Mouse (Mus musculus): ENCODE results near the gene Heyl. TPM values are rescaled to one million over a fixed set of nuclear protein-coding genes. Genes with fewer than 3 reads are reported as not detected.

Gene Heyl
- 4.9 and 6.0 TPM in 2 replicates for polyA plus RNA-seq (2015; fragmentation: Nextera tagmentation; extraction: Ambion mirVana)

DNA sequence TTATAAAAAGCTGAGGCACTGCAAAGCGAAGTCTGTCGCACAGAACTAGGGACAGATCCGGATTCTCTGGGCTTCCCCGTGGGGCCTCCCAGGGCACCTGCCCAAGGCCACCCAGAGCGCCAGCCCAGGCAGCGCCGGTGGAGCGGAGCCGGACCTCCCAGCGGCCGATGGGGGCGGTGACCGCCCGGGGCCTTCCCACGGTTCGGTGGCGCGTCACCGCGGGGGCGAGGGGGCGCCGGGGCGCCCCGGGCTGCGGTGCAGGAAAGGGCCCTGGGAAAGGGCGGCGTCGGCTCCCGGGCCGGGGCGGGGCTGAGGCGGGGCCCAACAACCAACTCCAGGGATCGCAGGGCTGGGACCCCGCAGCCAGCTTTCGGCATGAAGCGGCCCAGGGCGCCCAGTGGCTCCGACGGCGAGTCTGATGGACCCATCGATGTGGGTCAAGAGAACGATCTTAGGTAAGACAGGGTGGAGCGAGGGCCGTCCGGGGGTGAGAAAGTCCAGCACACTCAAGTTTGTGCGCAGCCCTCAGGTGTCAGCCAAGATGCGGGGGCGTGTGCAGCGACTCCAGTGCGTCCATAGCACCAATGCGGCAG is at the start of gene Heyl:
Heyl (plus strand) TSS at position 65 of the 593 bp plus-strand sequence.
- Histone ChIP-seq H3K4me3 (ENCODE audit: low read depth, low read length) (peak within 1 kb of the TSS; percentile 43), H3K4me1 (replicated peaks; ENCODE audit: control insufficient read depth, insufficient read depth) (no peaks in the 10 kb centered on the region), H3K36me3 (ENCODE audit: control insufficient read depth, insufficient read depth, low read length) (no peaks in the 10 kb centered on the region), H3K27ac (replicated peaks) (0 out of 2 replicates have a peak within 1 kb of the TSS, but pooled peaks have one; percentile 18), H3K4me2 (replicated peaks; ENCODE audit: low read depth) (peak within 1 kb of the TSS; percentile 77), H3K27me3 (ENCODE audit: control insufficient read depth, insufficient read depth, low read length) (no peaks in the 10 kb centered on the region), H3K9ac (ENCODE audit: low read length) (peak within 1 kb of the TSS; percentile 54), H3K9me3 (ENCODE audit: control insufficient read depth, low read length) (no peaks in the 10 kb centered on the region)
- DNase-seq (ENCODE audit: low spot score) (peak; percentile 75), ATAC-seq (ENCODE audit: low FRiP score, low TSS enrichment) (peak; percentile 71)
- 3% methylated on average over 45 of the region's 52 CpGs for WGBS
- TF ChIP-seq CTCF (IDR thresholded peaks at IDR 0.05; ENCODE audit: low read depth) (no peak), EP300 (optimal IDR thresholded peaks at IDR 0.05) (no peak)

DNA sequence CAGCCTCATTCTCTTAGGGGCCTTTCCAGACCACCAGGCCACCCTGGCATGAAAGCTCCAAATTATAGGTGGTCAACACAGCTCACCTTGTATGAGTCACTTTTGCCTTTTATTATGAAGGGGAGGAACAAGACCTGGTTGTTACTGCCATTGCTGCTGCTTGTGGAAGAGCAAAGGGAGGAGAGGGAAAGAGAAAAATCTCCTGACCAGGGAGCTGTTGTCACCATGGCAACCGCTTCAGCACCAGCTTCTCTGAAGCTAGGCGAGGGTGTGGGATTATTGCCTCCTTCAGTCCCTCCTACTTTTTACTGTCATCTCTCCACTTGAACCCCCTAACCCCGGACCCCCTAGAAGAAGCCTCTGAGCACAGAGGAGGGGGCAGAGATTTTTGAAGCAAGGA is 48.5 kb upstream of the Heyl start:
- no peaks in the 10 kb centered on the region for H3K9me3 ChIP-seq (ENCODE audit: control insufficient read depth, low read length)
- H3K36me3 ChIP-seq (ENCODE audit: control insufficient read depth, insufficient read depth, low read length): no peaks in the 10 kb centered on the region
- H3K27me3 ChIP-seq (ENCODE audit: control insufficient read depth, insufficient read depth, low read length): peaks cover 4% of the 10 kb centered on the region; the same call in 1 of the 2 replicates
- H3K4me1 ChIP-seq (replicated peaks; ENCODE audit: control insufficient read depth, insufficient read depth): 0 out of 2 replicates have a peak, but pooled peaks cover 2% of the 10 kb centered on the region
- H3K4me3 ChIP-seq (ENCODE audit: low read depth, low read length): no peak overlapping the region
- 53% methylated on average over 3 of the region's 3 CpGs for WGBS
- DNase-seq (ENCODE audit: low spot score) (no peak), ATAC-seq (ENCODE audit: low FRiP score, low TSS enrichment) (no peak)
- TF ChIP-seq CTCF (IDR thresholded peaks at IDR 0.05; ENCODE audit: low read depth) (no peak), EP300 (optimal IDR thresholded peaks at IDR 0.05) (no peak)
- H3K4me2 ChIP-seq (replicated peaks; ENCODE audit: low read depth): no peak overlapping the region
- no peak overlapping the region for H3K27ac ChIP-seq (replicated peaks)
- no peak overlapping the region for H3K9ac ChIP-seq (ENCODE audit: low read length)

DNA sequence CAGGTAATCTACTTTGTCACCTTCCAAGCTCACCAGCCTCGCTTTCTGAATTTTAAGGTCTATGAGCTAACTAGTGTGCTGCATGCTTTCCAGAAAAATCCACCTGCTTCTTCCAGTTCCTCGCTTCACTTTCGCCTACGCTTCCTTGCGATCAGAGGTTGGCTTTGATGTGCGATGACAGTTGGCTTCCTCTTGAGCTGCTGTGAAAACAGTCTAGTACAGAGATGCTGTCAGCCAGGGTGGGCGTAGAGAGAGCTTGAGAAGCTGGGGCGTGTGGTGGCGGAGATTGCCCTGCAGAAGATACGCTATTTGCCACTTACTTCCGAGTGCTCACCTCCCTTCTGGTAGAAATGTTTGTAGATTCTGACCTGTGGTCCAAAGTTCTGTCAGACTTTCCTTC is 41.0 kb upstream of the Heyl start:
- DNase-seq (ENCODE audit: low spot score): no peak
- no peaks in the 10 kb centered on the region for H3K9me3 ChIP-seq (ENCODE audit: control insufficient read depth, low read length)
- 82% methylated on average over 11 of the region's 11 CpGs for WGBS
- no peak overlapping the region for H3K4me3 ChIP-seq (ENCODE audit: low read depth, low read length)
- no peak overlapping the region for H3K27ac ChIP-seq (replicated peaks)
- no peaks in the 10 kb centered on the region for H3K27me3 ChIP-seq (ENCODE audit: control insufficient read depth, insufficient read depth, low read length)
- TF ChIP-seq CTCF (IDR thresholded peaks at IDR 0.05; ENCODE audit: low read depth) (no peak), EP300 (optimal IDR thresholded peaks at IDR 0.05) (no peak)
- no peaks in the 10 kb centered on the region for H3K36me3 ChIP-seq (ENCODE audit: control insufficient read depth, insufficient read depth, low read length)
- H3K4me1 ChIP-seq (replicated peaks; ENCODE audit: control insufficient read depth, insufficient read depth): no peaks in the 10 kb centered on the region
- no peak for ATAC-seq (ENCODE audit: low FRiP score, low TSS enrichment)
- no peak overlapping the region for H3K4me2 ChIP-seq (replicated peaks; ENCODE audit: low read depth)
- H3K9ac ChIP-seq (ENCODE audit: low read length): no peak overlapping the region

DNA sequence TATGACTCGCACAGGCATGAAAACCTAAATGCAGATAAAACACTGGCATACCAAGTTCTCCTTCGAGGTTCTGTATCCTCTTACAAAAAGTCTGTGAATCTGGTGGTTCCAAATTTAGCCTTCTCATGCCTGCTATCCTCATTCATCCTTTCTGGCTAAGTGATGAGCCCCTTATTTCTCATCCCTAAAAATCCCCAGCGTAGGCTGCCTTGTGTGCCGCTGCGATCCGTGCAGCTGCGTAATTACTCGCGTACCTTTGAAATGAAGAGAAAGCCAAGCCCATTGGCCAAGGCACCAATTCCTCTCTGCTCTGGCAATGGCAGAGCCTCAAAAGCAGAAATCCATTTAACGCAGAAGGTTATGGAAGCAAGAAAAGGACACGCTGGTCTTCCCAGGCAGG is 39.6 kb upstream of the Heyl start:
- Histone ChIP-seq H3K9ac (ENCODE audit: low read length) (no peak overlapping the region), H3K27ac (replicated peaks) (no peak overlapping the region), H3K4me3 (ENCODE audit: low read depth, low read length) (no peak overlapping the region), H3K9me3 (ENCODE audit: control insufficient read depth, low read length) (no peaks in the 10 kb centered on the region), H3K4me1 (replicated peaks; ENCODE audit: control insufficient read depth, insufficient read depth) (no peaks in the 10 kb centered on the region), H3K36me3 (ENCODE audit: control insufficient read depth, insufficient read depth, low read length) (no peaks in the 10 kb centered on the region), H3K4me2 (replicated peaks; ENCODE audit: low read depth) (no peak overlapping the region), H3K27me3 (ENCODE audit: control insufficient read depth, insufficient read depth, low read length) (no peaks in the 10 kb centered on the region)
- no peak for DNase-seq (ENCODE audit: low spot score)
- no peak for ATAC-seq (ENCODE audit: low FRiP score, low TSS enrichment)
- TF ChIP-seq CTCF (IDR thresholded peaks at IDR 0.05; ENCODE audit: low read depth): no peak
- TF ChIP-seq EP300 (optimal IDR thresholded peaks at IDR 0.05): no peak
- WGBS: 87% methylated on average over 11 of the region's 11 CpGs

DNA sequence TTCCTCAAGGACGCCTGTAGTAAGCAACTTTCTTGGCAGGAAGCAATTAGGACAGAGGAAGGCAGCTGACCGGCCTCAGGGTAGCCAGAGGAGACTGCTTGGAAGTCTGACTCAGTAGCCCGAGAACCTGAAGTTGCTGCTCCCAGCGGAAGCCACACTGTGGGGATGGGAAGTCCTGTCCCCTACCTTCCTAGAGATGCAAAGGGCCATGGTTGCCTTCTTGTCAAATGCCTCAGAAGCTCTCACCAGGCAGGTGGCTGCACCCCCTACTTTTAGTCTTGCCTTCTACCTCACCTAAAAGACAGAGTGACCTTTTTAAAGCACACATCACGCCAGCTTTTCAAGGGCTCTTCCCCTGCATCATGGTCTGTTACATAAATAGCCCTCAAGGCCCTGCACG is 36.7 kb upstream of the Heyl start:
- H3K9me3 ChIP-seq (ENCODE audit: control insufficient read depth, low read length): no peaks in the 10 kb centered on the region
- ATAC-seq (ENCODE audit: low FRiP score, low TSS enrichment) (no peak), DNase-seq (ENCODE audit: low spot score) (no peak)
- no peaks in the 10 kb centered on the region for H3K36me3 ChIP-seq (ENCODE audit: control insufficient read depth, insufficient read depth, low read length)
- no peak overlapping the region for H3K27ac ChIP-seq (replicated peaks)
- H3K4me2 ChIP-seq (replicated peaks; ENCODE audit: low read depth): no peak overlapping the region
- no peak overlapping the region for H3K4me3 ChIP-seq (ENCODE audit: low read depth, low read length)
- H3K27me3 ChIP-seq (ENCODE audit: control insufficient read depth, insufficient read depth, low read length): no peaks in the 10 kb centered on the region; the same call in 1 of the 2 replicates
- H3K9ac ChIP-seq (ENCODE audit: low read length): no peak overlapping the region
- TF ChIP-seq EP300 (optimal IDR thresholded peaks at IDR 0.05) (no peak), CTCF (IDR thresholded peaks at IDR 0.05; ENCODE audit: low read depth) (no peak)
- 52% methylated on average over 6 of the region's 6 CpGs for WGBS
- H3K4me1 ChIP-seq (replicated peaks; ENCODE audit: control insufficient read depth, insufficient read depth): peaks cover 4% of the 10 kb centered on the region

DNA sequence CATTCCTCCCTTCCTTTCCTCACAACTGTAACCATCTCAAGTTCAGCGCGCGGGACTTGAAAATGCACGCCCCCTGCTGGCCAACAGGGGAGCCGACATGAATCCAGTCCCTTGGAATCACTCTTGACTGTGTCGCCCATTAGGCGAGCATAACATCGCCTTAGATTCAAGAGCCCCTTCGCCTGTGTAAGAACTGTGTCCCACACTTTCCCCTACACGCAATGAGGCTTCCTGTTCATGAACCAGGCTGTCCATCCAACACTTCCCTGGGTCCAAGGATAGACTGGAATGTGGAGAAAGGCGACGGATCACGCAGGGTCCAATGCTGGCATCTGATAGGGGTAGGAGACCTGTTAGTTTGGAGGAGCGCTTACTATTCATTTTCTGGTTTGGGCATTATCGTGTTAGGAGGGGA is 32.6 kb upstream of the Heyl start:
- Histone ChIP-seq H3K27me3 (ENCODE audit: control insufficient read depth, insufficient read depth, low read length) (no peaks in the 10 kb centered on the region; the same call in 1 of the 2 replicates), H3K36me3 (ENCODE audit: control insufficient read depth, insufficient read depth, low read length) (no peaks in the 10 kb centered on the region), H3K4me3 (ENCODE audit: low read depth, low read length) (peak overlapping the region; percentile 38), H3K27ac (replicated peaks) (no peak overlapping the region), H3K4me1 (replicated peaks; ENCODE audit: control insufficient read depth, insufficient read depth) (peaks cover 4% of the 10 kb centered on the region), H3K4me2 (replicated peaks; ENCODE audit: low read depth) (peak overlapping the region; percentile 69), H3K9me3 (ENCODE audit: control insufficient read depth, low read length) (no peaks in the 10 kb centered on the region), H3K9ac (ENCODE audit: low read length) (no peak overlapping the region)
- DNase-seq (ENCODE audit: low spot score) (peak; percentile 74), ATAC-seq (ENCODE audit: low FRiP score, low TSS enrichment) (0 out of 2 replicates have a peak, but pooled peaks have one; percentile 47)
- no peak for TF ChIP-seq EP300 (optimal IDR thresholded peaks at IDR 0.05)
- peak; percentile 94 for TF ChIP-seq CTCF (IDR thresholded peaks at IDR 0.05; ENCODE audit: low read depth)
- WGBS: 4% methylated on average over 15 of the region's 15 CpGs
